Mouse (Mus musculus): ENCODE measurements around the gene Fhad1. TPM values are rescaled to one million over a fixed set of nuclear protein-coding genes. Genes with fewer than 3 reads are reported as not detected.

Fhad1 gene
- total RNA-seq, 2 experiments from 2014 or later = not detected

GRCm38 (mm10) chr4:141871909-141872308 lies 143.0 kb downstream of the Fhad1 start:
- ATAC-seq (replicated peaks; ENCODE audit: low FRiP score, low TSS enrichment, poor library complexity, severe bottlenecking) = no peak

- no peak for ATAC-seq (replicated peaks; ENCODE audit: low FRiP score, low TSS enrichment, poor library complexity, severe bottlenecking)
These were observed 143.6 kb downstream of the Fhad1 start for GRCm38 (mm10) chr4:141871333-141871725.

DNA sequence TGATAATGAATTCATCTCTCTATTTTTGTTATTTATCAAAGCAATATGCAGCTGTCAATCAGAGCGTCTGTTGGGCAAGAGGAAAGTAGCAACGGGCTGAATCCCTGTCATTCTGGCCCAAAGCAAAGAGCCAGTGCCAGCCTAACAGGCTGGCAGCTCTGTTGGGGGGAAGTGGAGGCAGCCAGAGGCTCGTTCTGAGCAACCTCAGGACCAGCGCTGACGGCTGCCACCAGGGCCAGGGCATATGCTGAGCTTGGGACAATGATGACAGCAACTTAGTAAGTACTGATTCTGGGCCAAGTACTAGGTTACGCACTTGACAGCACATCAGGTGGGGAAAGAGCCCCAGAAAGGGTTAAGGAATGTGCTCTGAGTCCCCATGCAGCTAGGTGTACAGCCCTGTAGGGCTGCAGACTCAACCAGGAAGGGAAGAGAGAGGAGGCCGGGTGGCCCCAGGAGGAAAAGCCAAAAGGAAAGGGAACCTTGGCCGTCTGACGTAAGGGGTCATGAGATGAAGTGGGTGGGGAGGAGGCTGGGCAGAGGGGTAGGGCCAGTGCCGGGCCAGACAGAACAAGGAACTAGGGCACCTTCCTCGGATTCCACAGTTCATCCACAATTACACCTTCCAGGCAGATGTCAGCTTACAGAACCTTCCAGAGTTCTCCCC lies 144.1 kb downstream of the Fhad1 start:
- no peak for ATAC-seq (replicated peaks; ENCODE audit: low FRiP score, low TSS enrichment, poor library complexity, severe bottlenecking)

DNA sequence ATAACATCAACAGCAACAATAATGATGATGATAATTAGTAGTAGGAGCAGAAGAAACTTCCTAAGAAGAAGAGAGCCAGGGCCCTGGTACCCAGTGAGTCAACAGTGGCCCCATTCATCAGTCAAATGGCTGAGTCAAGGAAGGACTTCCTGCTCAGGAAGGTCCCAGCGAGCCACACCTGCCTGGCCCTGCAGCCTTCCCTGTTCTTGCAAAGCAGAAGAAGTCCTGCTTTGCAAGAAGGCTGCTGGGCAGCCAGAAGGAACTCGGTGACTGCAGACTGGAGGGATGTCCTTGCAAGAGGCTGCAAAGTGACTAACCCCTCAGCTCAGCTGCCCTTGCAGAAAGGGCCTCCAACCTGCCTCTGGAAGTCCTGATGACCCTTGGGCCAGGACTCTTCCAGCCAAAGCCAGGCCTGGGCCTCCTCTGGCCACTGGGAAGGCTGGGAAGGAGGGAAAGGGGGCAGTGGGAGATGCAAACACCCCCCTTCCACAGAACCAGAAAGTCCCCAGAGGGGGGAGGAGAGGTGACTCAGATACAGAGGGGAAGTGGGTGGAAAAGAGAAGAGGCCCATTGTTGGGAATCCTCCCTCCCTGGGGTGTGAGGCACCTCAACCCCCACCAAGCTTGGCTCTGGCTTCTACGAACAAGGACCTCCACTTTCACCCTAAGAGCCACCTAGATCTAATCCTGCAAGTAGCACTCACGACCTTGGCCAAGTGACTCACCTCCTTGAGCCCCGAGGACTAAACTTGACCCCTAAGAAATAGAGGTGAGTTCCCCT lies 145.3 kb downstream of the Fhad1 start:
- no peak for ATAC-seq (replicated peaks; ENCODE audit: low FRiP score, low TSS enrichment, poor library complexity, severe bottlenecking)

DNA sequence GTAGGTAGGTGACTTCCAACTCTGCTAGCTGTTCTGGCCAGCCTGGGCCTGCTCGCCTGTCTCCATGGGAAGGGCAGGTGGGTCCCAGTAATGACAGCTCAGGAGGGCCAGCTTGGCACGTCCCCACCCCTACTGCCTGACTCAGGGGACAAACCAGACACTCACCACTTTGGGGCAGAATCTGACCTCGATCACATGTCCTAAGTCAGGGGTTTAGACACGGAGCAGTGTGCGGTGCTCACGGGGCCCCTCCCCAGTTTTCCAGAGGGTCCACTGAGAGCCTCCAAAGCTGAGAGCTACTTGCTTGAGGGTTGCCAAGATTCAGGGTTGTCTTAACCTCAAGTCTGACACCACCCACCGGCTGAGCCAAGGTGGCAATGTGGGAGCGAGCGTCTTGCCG lies 146.8 kb downstream of the Fhad1 start:
- no peak for ATAC-seq (replicated peaks; ENCODE audit: low FRiP score, low TSS enrichment, poor library complexity, severe bottlenecking)

- no peak for ATAC-seq (replicated peaks; ENCODE audit: low FRiP score, low TSS enrichment, poor library complexity, severe bottlenecking)
These were observed 147.4 kb downstream of the Fhad1 start for GRCm38 (mm10) chr4:141867498-141867897.

DNA sequence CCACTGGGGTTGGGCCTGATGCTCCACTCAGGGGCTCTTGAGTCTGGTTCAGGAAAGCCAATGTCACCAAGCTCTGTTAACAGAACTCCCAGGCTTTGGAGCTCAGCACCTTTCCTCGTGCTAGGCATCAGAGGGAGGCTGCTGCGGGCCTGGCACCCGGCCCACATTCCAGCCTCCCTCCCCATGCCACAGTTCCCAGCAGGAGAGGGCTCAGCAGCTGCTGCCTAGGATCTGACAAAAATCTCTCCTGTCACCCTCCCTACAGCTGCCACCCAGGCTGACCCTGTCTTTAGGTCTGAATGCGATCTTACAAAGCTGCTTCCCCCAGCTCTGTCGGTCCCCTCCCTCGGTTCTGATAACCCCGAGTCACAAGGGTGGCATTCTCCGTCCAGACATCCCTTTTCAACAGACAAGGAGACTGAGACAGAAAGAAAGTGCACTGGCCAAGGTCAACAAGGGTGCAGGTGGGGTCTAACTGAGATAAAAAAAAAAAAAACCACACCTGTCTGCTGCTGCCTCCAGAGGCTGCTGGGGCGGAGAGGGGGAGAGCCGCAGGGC lies 147.9 kb downstream of the Fhad1 start:
- ATAC-seq (replicated peaks; ENCODE audit: low FRiP score, low TSS enrichment, poor library complexity, severe bottlenecking) = no peak

- no peak for ATAC-seq (replicated peaks; ENCODE audit: low FRiP score, low TSS enrichment, poor library complexity, severe bottlenecking)
These were observed 149.3 kb downstream of the Fhad1 start for GRCm38 (mm10) chr4:141865600-141865999.

GRCm38 (mm10) chr4:141865006-141865405 lies 149.9 kb downstream of the Fhad1 start:
- no peak for ATAC-seq (replicated peaks; ENCODE audit: low FRiP score, low TSS enrichment, poor library complexity, severe bottlenecking)

- ATAC-seq (replicated peaks; ENCODE audit: low FRiP score, low TSS enrichment, poor library complexity, severe bottlenecking) = no peak
These were observed 150.4 kb downstream of the Fhad1 start for GRCm38 (mm10) chr4:141864506-141864905.

DNA sequence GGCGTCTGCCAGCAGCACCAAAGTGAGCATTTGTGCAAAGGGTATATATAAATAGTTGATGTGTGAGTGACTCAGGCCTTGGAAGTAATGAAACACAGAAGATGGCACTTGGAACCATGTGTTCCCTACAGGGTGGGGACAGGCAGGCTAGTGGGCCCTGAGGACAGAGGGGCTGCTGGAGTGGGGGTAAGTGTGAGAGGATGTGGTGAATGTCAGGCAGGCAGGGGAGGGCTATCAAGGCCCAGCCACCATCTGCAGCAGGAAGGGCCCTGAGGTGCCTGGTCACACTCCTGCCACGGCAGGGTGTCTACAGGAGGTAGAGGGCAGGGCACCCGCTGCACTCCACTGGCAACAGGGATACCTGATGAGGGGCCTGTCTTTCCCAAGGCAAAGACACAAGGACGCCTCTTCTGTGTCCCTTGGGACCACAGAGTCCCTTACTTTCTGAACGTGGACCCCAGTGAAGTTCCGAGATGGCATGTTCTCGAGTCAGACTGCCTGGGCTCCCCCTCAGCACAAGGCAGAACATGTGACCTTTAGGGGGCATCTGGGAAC lies 151.1 kb downstream of the Fhad1 start:
- no peak for ATAC-seq (replicated peaks; ENCODE audit: low FRiP score, low TSS enrichment, poor library complexity, severe bottlenecking)

GRCm38 (mm10) chr4:141862867-141863266 lies 152.0 kb downstream of the Fhad1 start:
- ATAC-seq (replicated peaks; ENCODE audit: low FRiP score, low TSS enrichment, poor library complexity, severe bottlenecking) = no peak

DNA sequence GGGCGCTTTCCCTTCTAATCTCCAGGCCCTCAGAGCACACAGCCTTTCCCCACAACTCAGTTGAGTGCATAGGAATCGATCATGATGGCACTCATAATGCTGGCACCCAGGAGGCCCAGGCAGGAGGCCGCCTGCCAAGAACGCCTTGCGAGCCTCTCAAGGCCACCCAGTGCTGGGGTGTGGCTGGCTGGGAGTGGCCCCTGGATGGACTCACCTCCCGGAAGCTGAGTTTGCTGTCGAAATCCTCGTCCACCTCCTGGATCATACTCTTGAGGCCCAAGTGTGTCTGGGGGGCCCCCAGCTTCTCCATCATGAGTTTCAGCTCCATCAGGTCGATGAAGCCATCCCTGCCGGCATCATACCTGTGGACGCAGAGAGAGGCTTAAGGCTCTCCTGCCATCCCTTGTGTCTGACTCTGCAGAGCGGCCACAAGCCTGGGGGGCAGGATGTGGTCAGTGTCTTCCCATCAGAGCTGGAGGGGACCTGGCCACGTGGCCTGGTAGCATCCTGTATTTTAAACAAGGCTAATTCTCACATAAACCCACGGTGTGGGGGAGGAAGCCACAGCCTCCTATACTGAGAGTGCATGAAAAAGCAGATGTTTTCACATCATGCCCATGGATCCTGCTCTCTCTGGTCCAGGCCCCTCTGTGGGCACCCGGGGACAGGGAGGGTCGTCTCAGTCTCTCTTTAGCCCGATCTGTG lies 153.1 kb downstream of the Fhad1 start:
- no peak for ATAC-seq (replicated peaks; ENCODE audit: low FRiP score, low TSS enrichment, poor library complexity, severe bottlenecking)

DNA sequence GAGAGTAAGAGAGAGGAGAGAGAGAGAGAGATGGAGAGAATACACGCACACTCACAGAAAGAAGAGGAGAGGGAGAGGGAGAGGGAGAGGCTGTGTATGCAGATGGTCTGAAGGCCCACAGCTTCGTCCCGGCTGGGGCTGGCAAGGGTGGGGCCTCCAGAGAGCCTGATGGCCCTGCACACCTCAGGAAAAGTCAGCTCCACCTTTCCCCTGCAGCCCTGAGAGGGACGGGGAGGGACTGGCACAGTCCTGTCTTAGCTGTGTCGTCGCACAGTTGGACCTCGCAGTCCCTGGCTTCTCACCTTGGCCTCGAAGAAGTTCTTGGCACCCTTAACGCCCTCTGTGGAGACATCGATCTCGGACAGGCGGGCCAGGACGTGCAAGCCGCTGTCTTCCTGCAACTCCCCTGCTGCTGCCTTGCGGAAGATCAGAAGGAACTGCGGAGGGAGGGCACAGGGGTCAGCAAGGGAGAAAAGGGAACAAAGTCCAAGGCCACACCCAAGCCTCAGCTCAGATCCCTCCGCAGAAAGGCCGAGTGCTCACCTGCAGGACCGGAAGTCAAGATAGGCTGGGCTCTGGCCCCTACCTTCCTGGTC lies 154.5 kb downstream of the Fhad1 start:
- ATAC-seq (replicated peaks; ENCODE audit: low FRiP score, low TSS enrichment, poor library complexity, severe bottlenecking) = no peak

GRCm38 (mm10) chr4:141859351-141859750 lies 155.5 kb downstream of the Fhad1 start:
- ATAC-seq (replicated peaks; ENCODE audit: low FRiP score, low TSS enrichment, poor library complexity, severe bottlenecking) = no peak

- ATAC-seq (replicated peaks; ENCODE audit: low FRiP score, low TSS enrichment, poor library complexity, severe bottlenecking) = no peak
These were observed 156.4 kb downstream of the Fhad1 start for GRCm38 (mm10) chr4:141858501-141858900.

- ATAC-seq (replicated peaks; ENCODE audit: low FRiP score, low TSS enrichment, poor library complexity, severe bottlenecking) = peak; percentile 60
These were observed 157.4 kb downstream of the Fhad1 start for GRCm38 (mm10) chr4:141857422-141857930.

DNA sequence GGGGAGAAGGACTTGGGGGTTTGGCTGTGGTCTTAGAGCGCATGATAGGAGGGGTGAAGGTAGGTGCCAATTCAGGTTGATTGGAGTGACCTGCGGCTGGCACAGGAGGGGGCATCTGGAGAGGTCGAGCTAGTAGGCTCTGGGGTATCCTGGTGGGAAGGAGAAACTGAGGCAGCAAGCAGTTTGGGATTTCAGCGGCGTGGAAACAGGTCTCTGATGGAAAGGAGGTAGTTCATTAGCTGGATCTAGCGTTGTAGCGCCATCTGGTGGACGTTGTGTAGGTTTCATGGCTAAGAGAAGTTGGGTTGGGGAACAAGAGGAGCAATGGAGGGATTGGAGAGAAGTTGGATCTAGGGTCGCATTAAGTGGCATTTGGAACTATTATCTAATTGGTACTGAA lies 161.4 kb downstream of the Fhad1 start:
- peak; percentile 45 for ATAC-seq (replicated peaks; ENCODE audit: low FRiP score, low TSS enrichment, poor library complexity, severe bottlenecking)

- ATAC-seq (replicated peaks; ENCODE audit: low FRiP score, low TSS enrichment, poor library complexity, severe bottlenecking) = no peak
These were observed 168.9 kb downstream of the Fhad1 start, which contains the start of gene Ctrc for GRCm38 (mm10) chr4:141845999-141846398. Gene Ctrc (minus strand): TSS chr4:141846359.
